Mouse (Mus musculus) inflammation-experienced regulatory T-cells, adult 6 months (primary cell): ENCODE data around the gene Sh3bp4. TPM values are rescaled to one million over a fixed set of nuclear protein-coding genes. Genes with fewer than 3 reads are reported as not detected.

Source experiments
- ATAC-seq: one replicate; pipeline ENCODE4 v1.8.0; 2017
- polyA plus RNA-seq, 3 experiments: library from polyadenylated mRNA; unstranded; fragments of 100-300 nt; shearing (Covaris generic); gene quantifications; one replicate each; pipeline ENCODE4 v1.2.1; 2017

Sh3bp4 gene
- polyA plus RNA-seq, 3 experiments from 2014 or later = 0.11 to 0.17 TPM; not detected in 1

DNA sequence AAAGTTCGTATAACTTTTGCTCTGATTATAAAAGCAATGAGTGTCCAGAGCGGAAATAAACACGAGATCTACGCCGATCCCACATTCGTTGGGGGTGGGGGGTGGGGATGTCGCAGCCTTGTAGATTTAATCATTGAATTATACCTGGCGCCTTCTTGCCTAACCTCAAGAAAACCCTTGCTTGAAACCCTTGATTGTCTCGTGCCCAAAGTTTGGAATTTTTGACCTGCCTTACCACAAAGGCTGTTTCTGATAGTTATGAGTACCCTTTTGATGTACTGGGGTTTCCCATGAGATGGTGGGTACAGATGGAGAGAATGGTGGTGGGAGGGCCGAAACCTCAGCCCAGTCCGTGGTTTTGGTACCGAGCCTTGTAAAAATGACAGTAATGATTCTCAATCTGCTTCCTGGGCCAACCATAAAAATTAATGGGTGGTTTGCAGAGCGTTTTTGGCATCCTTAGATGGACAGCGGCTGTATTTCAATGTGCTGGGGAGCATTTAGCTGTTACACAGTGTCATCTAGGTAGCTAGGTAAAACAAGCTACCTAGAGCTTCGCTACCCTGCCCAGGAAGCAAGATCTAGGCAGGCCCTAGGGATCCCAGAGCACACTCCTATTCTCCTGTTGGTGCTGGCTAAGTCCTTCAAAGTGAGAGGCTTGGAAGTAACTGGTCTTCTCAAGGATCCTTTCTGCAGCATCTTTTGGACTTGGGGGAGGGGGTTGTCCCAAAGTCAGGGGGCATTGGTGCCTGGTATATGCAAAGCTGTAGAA, 1.3 kb downstream of the Sh3bp4 start:
- ATAC-seq = no peak

DNA sequence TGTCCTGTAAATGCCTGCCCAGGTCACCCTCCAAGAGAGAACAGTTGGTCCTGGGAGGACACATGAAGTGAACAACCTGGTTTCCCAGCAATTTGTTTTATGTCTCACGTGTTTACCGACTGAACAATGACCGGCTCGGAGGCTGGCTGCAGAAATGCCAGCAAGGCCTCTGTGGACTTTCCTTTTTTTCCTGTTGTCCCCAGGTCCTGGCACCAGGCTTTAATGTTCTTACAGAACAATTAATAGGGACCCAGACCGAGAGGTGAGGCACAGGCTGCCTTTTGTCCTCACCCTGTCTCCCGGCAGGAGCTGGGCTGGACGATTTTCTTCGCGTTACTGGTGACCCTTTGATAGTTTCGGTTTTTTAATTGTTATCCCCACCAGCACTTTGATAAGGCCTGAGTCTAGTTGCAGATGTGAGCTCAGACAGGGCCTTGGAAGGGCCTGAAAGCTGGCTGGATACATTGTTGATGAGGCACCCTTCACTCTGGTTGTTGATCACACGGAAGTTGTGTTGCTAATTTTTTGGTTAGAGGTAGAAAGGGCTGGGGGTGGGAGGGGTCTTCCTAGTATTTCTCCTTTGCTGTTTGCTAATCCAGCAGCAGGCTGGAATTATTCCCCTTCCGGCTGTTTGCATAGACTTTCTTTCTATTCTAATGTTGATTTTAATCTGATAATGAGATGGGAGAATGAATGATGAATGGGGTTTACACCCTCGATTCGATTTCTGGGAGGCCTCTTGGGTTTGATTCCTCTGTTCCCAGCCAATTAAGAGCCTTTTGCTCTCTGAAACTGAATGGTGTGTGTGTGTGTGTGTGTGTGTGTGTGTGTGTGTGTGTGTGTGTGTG, 2.2 kb downstream of the Sh3bp4 start:
- ATAC-seq = no peak

DNA sequence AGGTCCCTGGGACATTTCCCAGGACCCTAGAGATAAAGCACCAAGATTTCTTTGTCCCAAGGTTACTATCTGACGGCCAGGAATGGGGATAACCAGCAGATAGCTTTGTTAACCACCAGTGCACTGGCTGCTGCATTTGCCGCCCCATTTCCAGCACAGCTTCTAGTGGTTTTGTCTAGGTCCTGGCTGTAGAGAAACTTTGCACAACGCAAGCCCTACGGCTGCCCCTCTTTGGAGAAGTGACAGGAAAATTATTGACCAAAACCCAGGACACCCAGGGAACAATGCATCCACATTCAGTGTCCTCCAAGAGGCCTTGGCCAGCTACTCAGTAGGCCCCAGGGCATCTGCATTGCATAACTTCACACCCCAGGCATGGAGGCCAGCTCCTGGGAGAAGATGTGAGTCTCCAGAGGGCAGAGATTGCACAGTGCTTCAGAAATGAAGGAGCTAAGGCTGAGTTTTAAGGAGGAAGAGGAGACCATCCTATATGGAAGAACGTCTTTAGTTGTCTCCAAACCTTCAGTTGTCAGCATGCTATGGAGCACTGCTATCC, 3.2 kb downstream of the Sh3bp4 start:
- no peak for ATAC-seq

DNA sequence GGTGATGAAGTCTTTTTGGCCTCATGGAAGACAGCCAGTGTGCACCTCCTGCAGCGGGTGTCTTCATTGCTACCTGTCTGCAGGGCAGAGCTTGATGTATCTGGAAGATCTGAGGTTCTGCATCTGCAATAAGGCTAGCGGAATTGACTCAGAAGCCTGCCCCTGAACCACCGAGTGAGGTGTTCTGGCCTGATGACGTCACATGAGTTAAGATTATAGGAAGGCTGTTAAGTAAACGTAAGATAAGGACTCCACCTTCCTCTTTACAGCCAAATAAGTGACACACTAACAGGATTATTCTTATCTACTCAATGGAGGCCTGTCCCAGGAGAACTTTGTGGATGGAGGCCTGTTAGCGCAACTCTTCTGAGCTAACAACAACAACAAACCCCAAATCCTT, 4.5 kb downstream of the Sh3bp4 start:
- no peak for ATAC-seq

DNA sequence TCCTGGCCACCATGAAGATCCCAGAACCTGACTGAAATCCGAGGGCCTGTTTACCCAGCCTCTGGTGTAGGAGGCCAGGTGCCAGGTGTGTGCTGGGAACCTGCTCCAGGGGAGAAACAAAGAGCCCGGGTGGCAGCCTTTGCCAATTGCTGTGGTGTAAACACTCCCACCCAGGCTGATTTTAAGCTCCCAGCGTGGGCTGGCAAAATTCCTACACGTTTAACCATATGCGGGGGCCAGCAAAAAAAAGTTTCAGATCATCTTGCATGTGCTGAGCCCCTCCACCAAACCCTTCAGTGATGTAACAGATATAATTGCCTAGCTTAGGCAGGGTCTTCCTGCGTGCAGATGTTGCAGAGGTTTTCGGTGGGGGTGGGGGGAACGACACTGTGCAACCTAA, 4.9 kb downstream of the Sh3bp4 start:
- no peak for ATAC-seq

DNA sequence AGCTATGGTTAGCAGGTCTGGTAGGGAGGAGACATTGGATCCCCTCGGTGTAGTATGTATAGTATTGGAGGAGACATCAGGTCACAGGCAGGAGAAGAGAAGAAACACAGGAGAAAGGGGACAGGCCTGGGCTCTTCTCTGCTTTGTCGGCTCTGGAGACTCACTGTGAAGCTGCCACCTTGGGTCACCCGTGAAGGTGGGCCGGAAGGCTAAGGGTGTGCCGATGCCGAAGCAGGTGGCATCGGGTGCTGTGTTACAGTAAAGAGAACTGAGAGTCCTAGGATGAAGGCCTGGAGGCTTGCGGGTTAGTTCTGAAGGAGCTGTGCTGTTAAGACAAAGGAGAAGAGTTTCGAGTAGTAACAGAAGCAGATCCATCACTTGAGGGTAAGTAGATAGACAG, 6.6 kb downstream of the Sh3bp4 start:
- no peak for ATAC-seq

DNA sequence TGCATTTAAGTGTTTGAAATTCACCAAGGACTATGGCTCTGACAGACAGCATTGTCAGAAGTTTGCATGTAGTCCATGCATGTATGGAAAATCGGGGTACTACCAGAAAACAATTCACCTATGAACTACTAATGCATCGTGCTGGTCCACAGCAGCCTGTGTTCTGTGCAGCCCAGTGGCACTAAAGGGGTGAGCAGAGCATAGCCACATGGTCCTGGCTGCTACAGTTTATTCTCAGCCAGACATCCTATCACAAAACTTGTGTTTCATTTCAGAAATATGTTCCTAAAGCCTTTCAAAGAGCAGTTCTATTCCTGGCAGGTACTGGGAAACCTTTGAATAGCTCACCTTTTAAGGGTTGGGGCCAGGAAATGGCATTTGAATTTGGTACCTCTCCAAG, 8.0 kb downstream of the Sh3bp4 start:
- ATAC-seq = no peak

DNA sequence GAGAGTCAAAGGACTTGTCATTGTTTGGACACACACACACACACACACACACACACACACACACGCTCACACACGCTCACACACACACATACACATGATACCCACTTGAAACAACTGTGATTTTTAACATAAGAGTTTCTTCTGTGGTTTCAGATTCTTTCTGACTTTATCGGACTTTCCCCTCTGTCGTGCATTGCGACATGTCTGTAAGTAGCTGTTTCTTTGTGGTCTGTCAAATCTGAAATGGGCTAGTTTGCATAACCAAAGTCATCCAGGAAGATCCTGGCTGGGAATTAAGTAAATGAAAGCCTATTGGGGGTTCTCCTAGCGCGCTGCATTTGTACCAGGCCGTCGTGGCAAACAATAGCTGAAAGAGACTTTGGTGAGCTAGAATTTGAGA, 8.5 kb downstream of the Sh3bp4 start:
- ATAC-seq = peak; percentile 32

DNA sequence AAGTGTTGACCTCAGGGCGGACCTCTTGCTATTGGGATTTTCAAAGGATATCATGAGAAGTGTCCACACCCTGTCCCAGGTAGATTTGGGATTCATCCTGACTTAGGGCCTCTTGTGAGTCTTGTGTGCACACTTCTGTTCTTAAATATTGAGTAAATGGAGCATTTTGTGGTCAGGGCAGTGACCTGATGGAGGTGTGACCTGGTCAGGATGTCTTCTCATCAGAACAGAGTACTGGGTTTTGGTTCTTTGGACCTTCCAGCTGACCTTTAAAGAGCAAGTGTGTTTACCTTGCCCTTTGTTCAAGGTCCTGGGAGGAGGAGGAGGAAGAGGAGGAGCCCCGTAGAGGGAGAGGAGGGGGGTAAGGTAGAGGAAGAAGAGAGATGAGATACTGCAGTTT, 9.0 kb downstream of the Sh3bp4 start:
- no peak for ATAC-seq

DNA sequence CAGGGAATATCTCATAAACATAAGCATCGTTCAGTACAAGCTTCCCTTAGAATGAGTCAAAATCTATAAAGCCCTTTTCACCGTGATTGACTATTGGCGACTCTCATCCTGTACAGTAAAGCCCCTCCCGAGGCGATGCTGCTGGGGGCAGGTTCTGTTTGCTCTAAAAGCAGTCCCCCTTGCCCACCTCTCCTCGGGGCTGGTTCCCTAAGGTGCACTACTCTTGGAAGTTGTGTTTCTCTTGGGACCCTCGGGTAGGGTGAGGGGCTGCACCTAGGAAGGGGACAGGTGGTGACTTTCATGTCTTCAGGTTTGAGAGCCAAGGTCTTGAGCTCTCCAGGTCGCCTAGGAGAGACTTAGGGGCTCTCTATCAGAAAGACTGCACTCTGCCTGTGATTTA, 10.2 kb downstream of the Sh3bp4 start:
- ATAC-seq = no peak

DNA sequence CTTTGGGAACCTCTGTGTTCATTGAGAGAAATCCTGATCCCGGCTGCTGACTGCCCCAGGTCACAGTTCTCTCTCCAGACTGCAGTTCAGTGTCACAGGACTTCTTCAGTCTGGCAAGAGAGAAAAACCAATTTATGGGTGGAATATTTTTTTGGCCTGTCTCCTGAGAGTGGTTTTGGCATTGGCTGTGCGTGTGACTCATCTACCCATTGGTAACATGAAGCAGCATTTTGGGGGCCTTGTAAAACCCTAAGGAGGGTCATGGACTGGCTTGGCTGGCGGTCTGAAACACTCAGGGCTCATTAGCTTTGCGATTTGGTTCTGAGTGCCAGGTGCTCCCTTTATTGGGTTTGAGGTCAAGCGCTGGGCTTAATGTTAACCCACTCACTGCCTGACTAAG, 10.6 kb downstream of the Sh3bp4 start:
- ATAC-seq = no peak

DNA sequence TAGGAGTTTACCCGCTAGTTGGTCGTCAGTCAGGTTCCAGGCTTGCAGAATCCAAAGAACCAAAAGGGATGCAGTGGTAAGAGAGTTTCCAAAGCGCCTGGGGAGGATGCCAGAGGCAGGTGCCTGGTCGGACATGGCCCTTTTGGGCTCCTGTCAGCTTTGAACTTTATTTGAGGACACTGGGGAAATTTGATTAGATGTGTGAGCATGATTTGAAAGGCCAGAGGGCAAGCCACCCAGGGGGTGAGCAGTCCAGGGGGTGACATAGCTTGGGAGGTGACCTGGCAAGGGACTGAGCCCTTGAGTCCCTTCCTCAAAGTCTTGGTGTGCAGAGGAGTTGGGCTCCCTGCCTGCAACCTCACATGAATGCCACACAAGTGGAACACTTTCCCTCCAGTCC, 11.2 kb downstream of the Sh3bp4 start:
- ATAC-seq = no peak

DNA sequence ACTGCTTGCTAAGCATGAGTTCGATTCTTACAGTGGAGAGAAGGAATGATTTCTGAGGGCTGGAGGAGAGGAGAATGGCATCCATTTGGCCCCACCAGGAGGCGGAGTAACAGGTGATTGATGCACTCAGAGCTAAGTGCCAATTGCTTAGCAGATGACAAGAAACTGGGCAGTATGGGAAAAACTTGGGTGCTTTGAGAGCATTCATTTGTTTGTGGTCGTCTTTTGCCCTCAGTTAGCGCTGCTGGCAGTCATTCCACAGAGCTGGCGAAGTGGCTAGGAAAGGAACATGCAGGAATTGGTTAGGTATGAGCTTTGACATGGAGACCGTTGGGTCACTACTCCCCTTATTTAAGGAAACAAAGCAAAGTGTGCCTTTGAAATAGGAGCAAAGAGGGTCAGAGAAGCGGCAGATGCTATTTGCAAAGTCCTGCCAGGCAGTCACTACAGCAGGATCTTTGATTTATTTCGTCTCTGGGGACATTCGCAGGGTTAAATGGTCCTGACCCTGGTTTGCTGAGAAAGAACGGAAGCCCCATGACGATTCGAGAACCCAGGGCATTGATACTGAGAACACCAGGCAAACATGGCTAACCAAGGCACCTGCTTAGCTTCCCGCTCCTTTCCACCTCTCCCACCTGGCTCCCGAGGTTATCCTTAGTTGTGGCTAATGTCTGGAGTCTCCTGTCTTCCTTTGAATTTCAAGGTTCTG, 12.1 kb downstream of the Sh3bp4 start:
- no peak for ATAC-seq

DNA sequence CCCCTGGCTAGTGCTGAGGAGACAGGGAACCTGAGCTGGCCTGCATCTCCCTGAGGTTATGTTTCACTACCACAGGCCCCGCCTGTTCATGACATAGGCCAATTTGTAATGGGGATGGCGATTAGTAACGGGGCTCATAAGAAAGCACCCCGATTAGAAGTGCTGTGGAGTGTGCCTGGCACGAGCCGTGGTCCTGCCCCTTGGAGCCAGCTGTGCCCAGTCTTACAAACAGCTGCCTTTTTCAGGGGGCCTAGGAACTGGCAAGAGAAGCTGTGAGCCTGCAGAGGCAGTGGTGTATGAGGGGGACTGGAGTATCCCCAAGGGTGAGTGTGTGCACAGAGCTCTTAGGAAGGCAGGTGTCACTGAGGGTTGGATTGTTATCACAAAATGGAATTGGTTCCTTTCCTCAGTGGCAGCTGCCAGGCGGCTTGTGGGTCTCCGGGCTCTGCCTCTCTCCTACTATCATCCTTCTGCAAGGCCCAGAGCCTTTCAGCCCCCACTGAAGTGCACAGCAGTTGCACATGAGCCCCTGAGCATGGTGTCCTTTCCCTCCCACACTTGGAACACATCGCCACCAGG, 16.4 kb downstream of the Sh3bp4 start:
- no peak for ATAC-seq

DNA sequence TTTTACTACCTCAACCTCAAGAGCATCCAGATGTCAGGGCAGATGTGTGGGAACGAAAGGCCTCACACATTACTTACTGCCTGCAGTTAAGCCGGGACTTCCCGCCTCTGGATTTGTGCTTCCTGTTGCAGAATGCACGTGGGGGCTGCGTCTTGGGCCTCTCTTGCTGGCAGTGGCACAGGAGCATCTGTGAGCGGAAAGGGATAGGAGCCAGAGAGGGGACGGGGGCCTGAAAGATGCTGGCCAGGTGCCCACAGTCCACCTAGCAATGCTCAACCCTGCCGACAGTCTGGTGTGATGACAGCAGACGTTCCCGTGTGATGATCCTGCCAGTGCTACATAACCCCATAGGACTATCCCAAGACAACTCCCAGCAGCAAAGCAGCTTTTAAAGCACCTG, 17.9 kb downstream of the Sh3bp4 start:
- ATAC-seq = no peak

DNA sequence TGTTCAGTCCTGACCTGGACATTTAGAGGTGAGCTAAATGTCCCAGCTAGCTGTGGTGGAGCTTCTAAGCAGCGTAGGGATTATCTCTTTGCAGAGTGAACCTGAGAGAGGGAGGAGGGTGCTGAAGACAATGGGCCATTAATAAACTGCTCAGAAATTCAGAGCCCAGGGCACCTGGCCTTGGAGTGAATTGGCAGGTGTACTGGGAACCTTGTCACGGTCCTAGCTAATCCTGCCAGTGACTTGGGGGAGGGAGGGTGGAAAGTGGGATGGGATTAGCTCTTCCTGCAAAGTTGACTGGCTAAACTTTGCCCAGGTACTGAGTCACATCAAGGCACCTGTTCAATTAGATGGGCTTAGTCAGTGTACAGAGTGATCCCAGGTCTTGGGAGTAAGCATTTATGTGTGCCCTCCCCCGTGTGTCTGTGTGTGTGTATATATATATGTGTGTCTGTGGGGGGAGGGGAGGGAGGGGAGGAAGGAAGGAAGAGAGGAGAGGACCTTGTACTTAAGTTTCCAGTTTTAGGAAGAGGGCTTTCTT, 18.6 kb downstream of the Sh3bp4 start:
- ATAC-seq = no peak

DNA sequence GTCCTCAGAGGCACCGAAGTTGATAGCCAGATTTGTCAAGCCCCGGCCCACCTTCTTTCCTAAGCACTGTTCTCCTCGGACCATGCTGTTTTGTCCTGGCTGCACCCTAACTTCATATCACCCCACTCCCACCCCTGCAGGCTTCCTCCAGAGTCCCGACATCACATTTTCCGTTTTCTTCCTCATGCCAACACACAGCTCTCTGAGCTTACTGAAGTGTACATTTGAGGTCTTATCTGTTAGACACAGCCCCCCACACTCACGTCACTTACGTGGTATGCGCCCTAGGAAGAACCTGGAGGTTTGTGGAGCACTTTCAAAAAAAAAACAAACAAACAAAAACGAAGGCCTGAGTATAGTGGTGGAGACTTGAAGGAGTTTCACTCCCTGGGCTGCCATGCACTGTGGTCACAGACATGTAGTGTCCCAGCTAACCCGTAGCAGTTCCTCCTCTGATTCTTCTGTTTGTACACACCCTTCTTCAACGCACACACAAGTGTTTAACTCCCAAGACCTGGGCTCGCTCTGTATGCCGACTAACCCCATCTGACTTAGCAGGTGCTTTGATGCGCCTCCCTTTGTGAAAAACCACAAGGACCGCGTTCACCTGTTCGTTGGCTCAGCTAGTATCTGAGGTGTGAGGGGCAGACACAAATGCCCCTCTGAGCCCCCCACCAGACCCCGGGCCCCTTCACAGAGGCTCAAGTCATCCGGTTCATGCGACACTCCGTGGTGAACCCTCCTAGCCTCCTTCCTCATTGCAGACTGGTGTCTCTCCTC, 19.8 kb downstream of the Sh3bp4 start:
- no peak for ATAC-seq

DNA sequence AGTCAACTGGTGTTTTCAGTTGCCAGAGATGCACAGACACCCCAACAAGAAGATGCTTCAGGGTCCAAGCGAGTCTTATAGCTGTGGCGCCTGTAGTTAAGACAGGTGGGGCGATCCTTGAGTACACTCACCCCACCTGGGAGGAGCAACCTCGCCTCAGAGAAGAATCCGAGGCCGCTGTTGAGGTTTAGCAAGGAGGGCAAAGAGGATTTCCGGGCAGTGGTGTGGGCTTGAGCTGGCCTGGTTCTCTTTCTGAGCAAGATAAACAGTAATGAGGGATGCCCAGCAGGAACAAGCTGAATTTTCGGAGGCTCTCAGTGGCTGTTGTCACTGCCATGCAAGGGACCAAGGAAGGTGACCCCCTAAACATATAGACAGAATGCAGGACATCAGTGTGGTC, 20.5 kb downstream of the Sh3bp4 start:
- ATAC-seq = no peak

DNA sequence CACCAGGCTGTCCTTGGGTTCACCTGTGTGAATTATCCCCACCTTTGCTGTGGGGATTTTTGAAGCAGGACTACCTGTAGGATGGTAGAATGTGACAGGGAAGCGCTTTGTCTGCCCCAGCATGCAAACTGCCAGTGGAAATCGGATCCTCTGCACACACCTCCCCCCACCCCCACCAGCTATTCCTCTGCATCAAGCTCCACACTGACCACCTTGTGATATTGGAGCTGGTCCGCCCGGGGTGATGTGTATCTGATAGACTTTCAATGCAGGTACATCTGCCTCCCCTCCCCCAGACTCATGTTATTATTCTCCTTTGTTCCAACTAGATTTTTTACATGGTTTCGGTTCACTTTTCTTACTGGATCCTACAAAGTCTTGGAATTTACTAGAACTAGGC, 21.8 kb downstream of the Sh3bp4 start:
- no peak for ATAC-seq

DNA sequence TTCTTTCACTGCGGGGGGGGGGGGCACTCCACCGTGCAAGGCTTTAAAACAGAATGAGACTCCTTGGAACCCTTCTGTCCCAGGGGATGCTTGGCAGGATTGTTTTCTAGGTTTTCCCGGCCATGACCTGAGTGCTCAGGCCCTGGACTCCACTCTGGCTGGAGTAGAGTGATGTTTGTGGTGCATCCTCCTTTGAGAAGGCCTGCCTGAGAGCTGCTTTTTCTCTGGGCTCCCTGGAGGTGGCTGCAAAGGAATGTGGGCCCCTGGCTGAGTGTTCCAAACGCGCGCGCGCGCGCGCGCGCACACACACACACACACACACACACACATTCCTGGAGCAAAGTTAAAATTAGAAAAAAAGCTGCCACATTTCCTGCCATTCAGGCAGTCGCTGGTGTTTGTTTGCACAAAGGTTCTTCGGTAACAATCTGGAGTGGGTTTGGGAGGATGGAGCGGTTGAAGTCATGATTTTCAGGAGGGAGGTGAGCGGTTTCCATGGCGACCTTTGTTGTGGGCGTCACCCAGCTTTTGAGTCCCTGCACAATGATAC, 22.3 kb downstream of the Sh3bp4 start:
- ATAC-seq = no peak

DNA sequence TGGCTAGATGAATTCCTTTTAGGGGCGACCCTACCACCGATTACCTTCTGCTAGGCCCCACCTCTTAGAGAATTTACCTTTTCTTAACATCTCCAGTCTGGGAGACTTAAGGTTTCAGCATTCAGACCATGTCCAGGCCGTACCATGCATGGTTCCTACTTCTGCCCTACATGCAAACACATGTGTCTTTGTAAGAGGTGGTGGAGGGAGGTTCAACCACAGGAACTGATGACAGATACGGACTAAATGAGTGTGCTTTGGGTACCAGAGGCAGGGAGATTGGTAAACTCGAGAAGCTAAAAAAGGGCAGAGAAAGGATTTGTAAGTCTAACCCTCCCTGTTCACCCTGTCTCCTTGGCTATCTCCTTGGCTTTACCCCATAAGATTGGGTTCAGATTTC, 23.5 kb downstream of the Sh3bp4 start:
- no peak for ATAC-seq
